Mouse (Mus musculus): ENCODE measurements around the gene Xpnpep3.

Gene Xpnpep3

DNA sequence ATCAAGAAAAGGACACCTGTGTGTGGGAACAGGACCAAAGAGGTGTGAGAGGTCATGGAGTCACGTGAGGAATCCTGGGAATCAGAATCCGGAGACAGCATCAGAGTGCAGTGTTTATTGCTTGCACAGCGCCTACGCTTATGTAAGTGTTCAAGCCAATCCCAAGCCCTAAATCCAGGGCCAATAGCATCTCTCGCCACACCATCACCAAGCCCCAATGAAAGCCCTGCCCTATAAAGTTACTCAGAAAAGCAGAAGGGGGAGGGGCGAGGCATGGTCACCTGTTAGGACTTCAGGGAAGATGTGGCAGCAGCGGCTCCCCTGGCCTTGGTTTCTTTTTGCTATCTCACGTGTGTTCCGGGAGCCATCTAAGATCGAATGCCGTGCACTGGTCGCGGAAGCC is 81.0 kb downstream of the Xpnpep3 start:
- DNase-seq (ENCODE audit: low spot score) = no peak

GRCm38 (mm10) chr15:81482966-81483365 is 83.0 kb downstream of the Xpnpep3 start:
- no peak for DNase-seq (ENCODE audit: low spot score)

DNA sequence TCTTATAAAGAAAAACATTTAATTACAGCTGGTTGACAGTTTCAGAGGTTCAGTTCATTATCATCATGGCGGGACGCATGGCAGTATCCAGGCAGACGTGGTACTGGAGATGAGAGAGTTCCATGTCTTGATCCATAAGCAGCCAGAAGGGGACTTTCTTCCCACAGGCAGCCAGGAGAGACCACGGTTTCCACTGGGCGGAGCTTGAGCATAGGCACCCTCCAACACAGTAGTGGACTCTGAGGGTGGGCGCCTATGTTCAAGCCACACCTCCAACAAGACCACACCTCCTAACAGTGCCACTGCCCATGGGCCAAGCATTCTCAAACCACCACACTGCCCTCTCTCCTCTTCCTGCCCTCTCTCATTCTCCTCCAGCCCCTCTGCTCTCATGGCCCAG is 83.8 kb downstream of the Xpnpep3 start:
- DNase-seq (ENCODE audit: low spot score) = no peak

- DNase-seq (ENCODE audit: low spot score) = no peak
These were observed 85.5 kb downstream of the Xpnpep3 start for GRCm38 (mm10) chr15:81485483-81485882.

DNA sequence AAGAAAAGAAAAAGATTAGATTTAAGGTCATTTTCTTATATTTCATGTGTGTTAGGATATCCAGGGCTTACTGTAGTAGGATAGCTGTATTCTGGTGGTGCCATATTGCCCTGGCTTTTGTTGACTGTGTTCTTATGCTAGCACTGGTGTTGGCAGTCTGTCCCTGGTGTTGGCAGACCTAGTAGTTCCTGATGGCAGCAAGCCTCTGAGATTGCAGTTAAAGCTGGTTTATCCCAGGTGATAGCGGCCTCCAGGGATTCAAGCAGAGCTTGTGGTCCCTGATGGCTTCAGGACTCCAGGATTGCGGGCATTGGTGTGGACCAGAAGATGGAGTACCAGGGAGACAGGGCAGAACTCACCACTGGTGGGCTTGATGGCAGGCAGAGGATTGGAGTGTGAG is 103.5 kb downstream of the Xpnpep3 start:
- DNase-seq (ENCODE audit: low spot score) = no peak

GRCm38 (mm10) chr15:81503995-81504394 is 104.1 kb downstream of the Xpnpep3 start:
- DNase-seq (ENCODE audit: low spot score) = no peak

All from urinary bladder, postnatal 10 days (tissue).